Mouse (Mus musculus) cerebellum, adult 2 months (tissue): ENCODE measurements around the gene Afdn.

Experiments used
- CTCF ChIP-seq: fragments of 200-500 bp; IDR thresholded peaks from 2 replicates; pipeline ENCODE4 v1.5.1; 2011; ENCODE audit warnings: low read depth, mild to moderate bottlenecking, control low read depth, low read length, moderate library complexity, borderline replicate concordance; ENCODE audit not compliant: insufficient read depth
- POLR2A ChIP-seq: fragments of 200-500 bp; IDR thresholded peaks from 2 replicates; pipeline ENCODE4 v1.6.1; 2011; ENCODE audit warnings: low read length, control low read depth, borderline replicate concordance; ENCODE audit not compliant: insufficient read depth

DNA sequence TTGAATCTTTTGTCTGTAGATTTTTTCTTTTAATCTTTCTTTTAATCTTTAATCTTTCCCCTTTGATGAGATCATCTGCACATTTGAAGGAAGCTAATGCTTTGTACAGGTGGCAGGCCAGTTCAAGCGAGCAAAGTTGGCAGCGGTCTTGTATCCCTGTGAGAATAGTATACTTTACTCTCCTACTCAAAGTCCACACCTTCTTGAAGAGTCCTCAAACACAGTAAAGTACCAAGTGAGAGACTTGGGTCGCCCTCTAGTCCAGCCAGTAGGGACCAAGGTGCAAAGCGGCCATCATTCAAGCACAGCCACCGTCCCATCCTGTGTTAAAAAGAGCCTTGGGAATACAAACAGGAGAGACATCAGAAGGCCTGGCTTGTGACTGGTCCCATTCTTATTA is 25.3 kb upstream of the Afdn start:
- no peak for TF ChIP-seq POLR2A
- TF ChIP-seq CTCF = no peak
